Mouse (Mus musculus) T-helper 2 cell (primary cell): ENCODE data around the gene Zmiz2.
"Not testable (repeated sequence)": the region's sequence is repeated elsewhere in the genome, so short reads cannot be mapped to it uniquely, and the experiment has no call there.

Source experiments
- in situ Hi-C: fragments of 300-600 bp; cut with MboI, MseI; formaldehyde crosslinking; loops from one replicate; pipeline ENCODE4 v1.15.1; 2025; ENCODE audit warnings: high pct_unique_total_duplicates

Gene Zmiz2

GRCm38 (mm10) chr11:6398141-6398540 is 9.3 kb downstream of the Zmiz2 start:
- in situ Hi-C loops: no loop called here

GRCm38 (mm10) chr11:6402515-6403510 is 13.9 kb downstream of the Zmiz2 start:
- in situ Hi-C loops: no loop called here

- in situ Hi-C loops: no loop called here
Measured at GRCm38 (mm10) chr11:6403830-6404405, 15.0 kb downstream of the Zmiz2 start.

- in situ Hi-C loops: no loop called here
Measured at GRCm38 (mm10) chr11:6404699-6405566, 16.1 kb downstream of the Zmiz2 start.

GRCm38 (mm10) chr11:6405591-6406081 is 16.8 kb downstream of the Zmiz2 start:
- in situ Hi-C loops: no loop called here

GRCm38 (mm10) chr11:6406251-6407161 is 17.6 kb downstream of the Zmiz2 start:
- in situ Hi-C loops: no loop called here

- in situ Hi-C loops: no loop called here
Measured at GRCm38 (mm10) chr11:6407162-6407621, 18.3 kb downstream of the Zmiz2 start.

GRCm38 (mm10) chr11:6410050-6410602 is 21.3 kb downstream of the Zmiz2 start:
- in situ Hi-C loops: no loop called here

- in situ Hi-C loops: not testable (repeated sequence)
Measured at GRCm38 (mm10) chr11:6410755-6411154, 21.9 kb downstream of the Zmiz2 start.

- in situ Hi-C loops: no loop called here
Measured at GRCm38 (mm10) chr11:6411684-6412083, 22.8 kb downstream of the Zmiz2 start.

GRCm38 (mm10) chr11:6413264-6413663 is 24.4 kb downstream of the Zmiz2 start:
- in situ Hi-C loops: no loop called here

- in situ Hi-C loops: no loop called here
Measured at GRCm38 (mm10) chr11:6414751-6415550, 26.1 kb downstream of the Zmiz2 start, which contains the start of gene Ppia. TSS of gene Ppia (plus strand) at chr11:6415443.

GRCm38 (mm10) chr11:6415551-6416404 is 26.9 kb downstream of the Zmiz2 start:
- in situ Hi-C loops: no loop called here

- in situ Hi-C loops: no loop called here
Measured at GRCm38 (mm10) chr11:6416405-6417034, 27.6 kb downstream of the Zmiz2 start.

GRCm38 (mm10) chr11:6417069-6417468 is 28.2 kb downstream of the Zmiz2 start:
- in situ Hi-C loops: no loop called here

- in situ Hi-C loops: no loop called here
Measured at GRCm38 (mm10) chr11:6417490-6417889, 28.6 kb downstream of the Zmiz2 start.

GRCm38 (mm10) chr11:6418751-6419150 is 29.9 kb downstream of the Zmiz2 start:
- in situ Hi-C loops: no loop called here

- in situ Hi-C loops: not testable (repeated sequence)
Measured at GRCm38 (mm10) chr11:6419156-6419555, 30.3 kb downstream of the Zmiz2 start.
